Mouse (Mus musculus) forelimb bud, embryonic 11.5 days (tissue): ENCODE data around the gene Glb1l3.
"Not testable (repeated sequence)": the region's sequence is repeated elsewhere in the genome, so short reads cannot be mapped to it uniquely, and the experiment has no call there.

Source experiments
- DNase-seq: peaks from one replicate; pipeline ENCODE4 v3.0.0-alpha.2; 2012; ENCODE audit warnings: low read depth, low spot score

The Glb1l3 gene

GRCm38 (mm10) chr9:26860751-26861150 lies at the start of gene Glb1l3:
TSS of gene Glb1l3 (minus strand) at chr9:26860890.
- no peak for DNase-seq

- not testable (repeated sequence) for DNase-seq
These were observed 9.2 kb upstream of the Glb1l3 start for GRCm38 (mm10) chr9:26869856-26870255.

- DNase-seq, result no peak
These were observed 29.6 kb downstream of the Glb1l3 start for GRCm38 (mm10) chr9:26831089-26831488.

- DNase-seq, result no peak
These were observed 40.7 kb downstream of the Glb1l3 start for GRCm38 (mm10) chr9:26819942-26820341.

GRCm38 (mm10) chr9:26808735-26809134 lies 52.0 kb downstream of the Glb1l3 start:
- DNase-seq, result no peak

GRCm38 (mm10) chr9:26805935-26806666 lies 54.6 kb downstream of the Glb1l3 start, which contains the start of gene Glb1l2:
TSS of gene Glb1l2 (minus strand) at chr9:26806468.
- peak; percentile 93 for DNase-seq

GRCm38 (mm10) chr9:26804321-26804720 lies 56.4 kb downstream of the Glb1l3 start:
- DNase-seq, result no peak

GRCm38 (mm10) chr9:26800357-26800756 lies 60.3 kb downstream of the Glb1l3 start:
- DNase-seq, result no peak

GRCm38 (mm10) chr9:26798731-26799130 lies 62.0 kb downstream of the Glb1l3 start:
- DNase-seq, result no peak

GRCm38 (mm10) chr9:26798205-26798604 lies 62.5 kb downstream of the Glb1l3 start:
- DNase-seq, result no peak

GRCm38 (mm10) chr9:26792829-26793228 lies 67.9 kb downstream of the Glb1l3 start:
- DNase-seq, result no peak

- no peak for DNase-seq
These were observed 77.2 kb downstream of the Glb1l3 start for GRCm38 (mm10) chr9:26783414-26783975.

GRCm38 (mm10) chr9:26778421-26778820 lies 82.3 kb downstream of the Glb1l3 start:
- no peak for DNase-seq

GRCm38 (mm10) chr9:26776122-26776902 lies 84.4 kb downstream of the Glb1l3 start:
- DNase-seq, result peak; percentile 56

- DNase-seq, result no peak
These were observed 85.0 kb downstream of the Glb1l3 start for GRCm38 (mm10) chr9:26775700-26776099.

- DNase-seq, result no peak
These were observed 92.5 kb downstream of the Glb1l3 start for GRCm38 (mm10) chr9:26768181-26768580.
